Mouse (Mus musculus): ENCODE measurements around the gene Dph2.

The Dph2 gene

GRCm38 (mm10) chr4:117870437-117870836 is 21.4 kb downstream of the Dph2 start:
- DNase-seq: no peak

GRCm38 (mm10) chr4:117869317-117869716 is 22.5 kb downstream of the Dph2 start:
- no peak for DNase-seq

GRCm38 (mm10) chr4:117867823-117868222 is 24.0 kb downstream of the Dph2 start:
- DNase-seq: peak; percentile 56 to 59

- no peak for DNase-seq
These were observed 24.8 kb downstream of the Dph2 start for GRCm38 (mm10) chr4:117867000-117867399.

- DNase-seq: peak; percentile 33 to 35
These were observed 25.7 kb downstream of the Dph2 start for GRCm38 (mm10) chr4:117866083-117866482.

- no peak for DNase-seq
These were observed 29.0 kb downstream of the Dph2 start for GRCm38 (mm10) chr4:117862823-117863222.

- DNase-seq: no peak
These were observed 31.3 kb downstream of the Dph2 start for GRCm38 (mm10) chr4:117860570-117860969.

GRCm38 (mm10) chr4:117858794-117859193 is 33.0 kb downstream of the Dph2 start:
- DNase-seq: peak; percentile 66 to 69

- peak in 1 of 2 experiments; percentile 37 for DNase-seq
These were observed 36.7 kb downstream of the Dph2 start for GRCm38 (mm10) chr4:117855146-117855545.

GRCm38 (mm10) chr4:117852152-117852868 is 39.5 kb downstream of the Dph2 start:
- no peak for DNase-seq

GRCm38 (mm10) chr4:117850871-117851270 is 41.0 kb downstream of the Dph2 start:
- DNase-seq: no peak

GRCm38 (mm10) chr4:117850176-117850575 is 41.7 kb downstream of the Dph2 start:
- peak in 1 of 2 experiments; percentile 38 for DNase-seq

GRCm38 (mm10) chr4:117849506-117849905 is 42.3 kb downstream of the Dph2 start:
- no peak for DNase-seq

GRCm38 (mm10) chr4:117849063-117849462 is 42.8 kb downstream of the Dph2 start:
- DNase-seq: no peak

GRCm38 (mm10) chr4:117847011-117847410 is 44.8 kb downstream of the Dph2 start:
- no peak for DNase-seq

GRCm38 (mm10) chr4:117846261-117846660 is 45.6 kb downstream of the Dph2 start:
- no peak for DNase-seq

- DNase-seq: no peak
These were observed 46.5 kb downstream of the Dph2 start for GRCm38 (mm10) chr4:117845316-117845715.

- DNase-seq: no peak
These were observed 47.4 kb downstream of the Dph2 start for GRCm38 (mm10) chr4:117844467-117844866.

GRCm38 (mm10) chr4:117843101-117843500 is 48.7 kb downstream of the Dph2 start:
- DNase-seq: no peak

- DNase-seq: no peak
These were observed 50.3 kb downstream of the Dph2 start for GRCm38 (mm10) chr4:117841566-117841965.

- DNase-seq: no peak
These were observed 51.0 kb downstream of the Dph2 start for GRCm38 (mm10) chr4:117840821-117841220.

- no peak for DNase-seq
These were observed 52.5 kb downstream of the Dph2 start for GRCm38 (mm10) chr4:117839366-117839765.
